Mouse (Mus musculus) cortical plate, adult 2 months (tissue): ENCODE data around the gene Rps6kl1. TPM values are rescaled to one million over a fixed set of nuclear protein-coding genes. Genes with fewer than 3 reads are reported as not detected.

Experiments used
- H3K27ac ChIP-seq: fragments of 200-500 bp; 2 replicates; pipeline ENCODE4 v1.5.1; 2012; ENCODE audit warnings: low read length, control low read depth, inconsistent platforms; ENCODE audit not compliant: insufficient read depth
- H3K4me1 ChIP-seq: fragments of 200-500 bp; 2 replicates; pipeline ENCODE4 v1.6.1; 2011; ENCODE audit warnings: low read length; ENCODE audit not compliant: control insufficient read depth, insufficient read depth
- H3K4me3 ChIP-seq: fragments of 200-500 bp; 2 replicates; pipeline ENCODE4 v1.5.1; 2011; ENCODE audit warnings: mild to moderate bottlenecking, low read length, control low read depth; ENCODE audit not compliant: insufficient read depth
- CTCF ChIP-seq: fragments of 200-500 bp; IDR thresholded peaks from 2 replicates; pipeline ENCODE4 v1.5.1; 2011; ENCODE audit warnings: mild to moderate bottlenecking, control low read depth, low read length; ENCODE audit not compliant: insufficient read depth; ENCODE audit errors: extremely low read depth
- POLR2A ChIP-seq: fragments of 200-500 bp; IDR thresholded peaks from 2 replicates; pipeline ENCODE4 v1.6.1; 2011; ENCODE audit warnings: mild to moderate bottlenecking, low read length, control low read depth; ENCODE audit not compliant: insufficient read depth; ENCODE audit errors: extremely low read depth
- polyA plus RNA-seq: library from polyadenylated mRNA; depleted of rRNA; stranded (reverse); fragments of >200 nt; gene quantifications from 2 replicates; pipeline ENCODE4 v1.2.3, GENCODE M21; 2012; rRNA removed

The Rps6kl1 gene
- polyA plus RNA-seq = 39.2 and 44.3 TPM in 2 replicates

- peak within 1 kb of the TSS; percentile 51; the same call in 1 of the 2 replicates for H3K27ac ChIP-seq
- TF ChIP-seq CTCF = no peak
- peak; percentile 76 for TF ChIP-seq POLR2A
- H3K4me3 ChIP-seq = peak within 1 kb of the TSS; percentile 84
- peaks cover 5% of the 10 kb centered on the region for H3K4me1 ChIP-seq
These were observed at the start of gene Rps6kl1 for GRCm38 (mm10) chr12:85151002-85151774. Gene Rps6kl1, minus strand, starts transcription at chr12:85151264.

GRCm38 (mm10) chr12:85199954-85200353 lies 48.9 kb upstream of the Rps6kl1 start:
- H3K4me1 ChIP-seq = no peaks in the 10 kb centered on the region
- H3K4me3 ChIP-seq = no peak overlapping the region
- H3K27ac ChIP-seq = no peak overlapping the region
- TF ChIP-seq POLR2A (no peak), CTCF (no peak)

- Histone ChIP-seq H3K27ac (no peak overlapping the region), H3K4me3 (no peak overlapping the region), H3K4me1 (no peaks in the 10 kb centered on the region)
- TF ChIP-seq POLR2A = no peak
These were observed 46.9 kb upstream of the Rps6kl1 start for GRCm38 (mm10) chr12:85197936-85198335.

GRCm38 (mm10) chr12:85197371-85197770 lies 46.3 kb upstream of the Rps6kl1 start:
- TF ChIP-seq POLR2A (no peak), CTCF (no peak)
- H3K27ac ChIP-seq = no peak overlapping the region
- H3K4me3 ChIP-seq = no peak overlapping the region
- H3K4me1 ChIP-seq = no peaks in the 10 kb centered on the region

- no peak for TF ChIP-seq POLR2A
- TF ChIP-seq CTCF = no peak
- no peaks in the 10 kb centered on the region for H3K4me1 ChIP-seq
- H3K27ac ChIP-seq = no peak overlapping the region
- no peak overlapping the region for H3K4me3 ChIP-seq
These were observed 45.1 kb upstream of the Rps6kl1 start for GRCm38 (mm10) chr12:85196191-85196590.

- no peak overlapping the region for H3K27ac ChIP-seq
- no peaks in the 10 kb centered on the region for H3K4me1 ChIP-seq
- no peak overlapping the region for H3K4me3 ChIP-seq
- no peak for TF ChIP-seq CTCF
- TF ChIP-seq POLR2A = no peak
These were observed 44.0 kb upstream of the Rps6kl1 start for GRCm38 (mm10) chr12:85195086-85195485.

GRCm38 (mm10) chr12:85194623-85195018 lies 43.6 kb upstream of the Rps6kl1 start:
- TF ChIP-seq CTCF (no peak), POLR2A (no peak)
- H3K4me1 ChIP-seq = no peaks in the 10 kb centered on the region
- H3K4me3 ChIP-seq = no peak overlapping the region
- no peak overlapping the region for H3K27ac ChIP-seq

- TF ChIP-seq CTCF (no peak), POLR2A (no peak)
- H3K4me3 ChIP-seq = no peak overlapping the region
- H3K27ac ChIP-seq = no peak overlapping the region
- H3K4me1 ChIP-seq = no peaks in the 10 kb centered on the region
These were observed 43.0 kb upstream of the Rps6kl1 start for GRCm38 (mm10) chr12:85193923-85194622.

GRCm38 (mm10) chr12:85193146-85193545 lies 42.1 kb upstream of the Rps6kl1 start:
- H3K4me1 ChIP-seq = no peaks in the 10 kb centered on the region
- H3K4me3 ChIP-seq = no peak overlapping the region
- TF ChIP-seq POLR2A = no peak
- no peak for TF ChIP-seq CTCF
- H3K27ac ChIP-seq = no peak overlapping the region

GRCm38 (mm10) chr12:85192461-85193108 lies 41.5 kb upstream of the Rps6kl1 start:
- H3K27ac ChIP-seq = no peak overlapping the region
- no peak overlapping the region for H3K4me3 ChIP-seq
- TF ChIP-seq CTCF = no peak
- TF ChIP-seq POLR2A = no peak
- no peaks in the 10 kb centered on the region for H3K4me1 ChIP-seq
